Mouse (Mus musculus) E14TG2a.4 (cell line): ENCODE data around the gene Cmas.

Source experiments
- CTCF ChIP-seq: conservative IDR thresholded peaks from 2 replicates; pipeline ENCODE4 v1.5.1; 2014; ENCODE audit warnings: low read length
- NANOG ChIP-seq: IDR thresholded peaks from 2 replicates; pipeline ENCODE4 v1.6.1; 2014; ENCODE audit warnings: borderline replicate concordance, low read length, mixed read lengths
- POU5F1 ChIP-seq: IDR thresholded peaks from 2 replicates; pipeline ENCODE4 v1.6.1; 2014; ENCODE audit warnings: low read length, borderline replicate concordance

GRCm38 (mm10) chr6:142797996-142798395 lies 41.5 kb downstream of the Cmas start:
- TF ChIP-seq CTCF (no peak), NANOG (no peak), POU5F1 (no peak)
